Mouse (Mus musculus) sigmoid colon, adult 10 weeks (tissue): ENCODE measurements around the gene Gm11568. TPM values are rescaled to one million over a fixed set of nuclear protein-coding genes. Genes with fewer than 3 reads are reported as not detected.

Source experiments
- polyA plus RNA-seq: library from polyadenylated mRNA; stranded (reverse); fragments of 350-450 nt; fragmentation: Illumina TruSeq; extraction: RNeasy Lipid Tissue Mini Kit (QIAGEN cat#74804); gene quantifications from one replicate; pipeline ENCODE4 v1.2.3, GENCODE M21; 2014; ENCODE audit warnings: low read depth, low replicate concordance

Gene Gm11568
- polyA plus RNA-seq = not detected

GRCm38 (mm10) chr11:99857617-99858016 is at the start of gene Gm11568:
Gene Gm11568 (plus strand): TSS chr11:99857917.

DNA sequence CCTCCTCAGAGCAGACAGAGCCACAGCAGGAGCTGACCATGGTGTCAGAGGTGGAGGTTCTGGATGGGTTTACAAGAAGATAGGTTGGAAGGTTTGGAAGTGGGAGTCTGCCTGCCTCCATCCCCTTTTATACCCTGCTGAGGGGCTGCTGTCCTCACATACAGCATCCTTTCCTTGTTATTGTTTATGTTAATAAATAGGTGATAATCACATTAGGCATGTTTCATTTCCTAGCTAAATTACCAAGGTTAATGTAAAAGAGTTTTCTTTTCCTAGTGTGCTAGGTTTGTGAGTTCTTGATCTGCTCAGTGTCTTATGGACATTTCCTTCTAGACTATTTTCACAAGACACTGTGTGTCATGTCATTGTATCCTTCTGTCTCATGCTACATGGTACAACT is 47.9 kb upstream of the Gm11568 start, which contains the start of gene Krtap4-13:
TSS of gene Krtap4-13 (minus strand) at position 101 of the 400 bp plus-strand sequence.

GRCm38 (mm10) chr11:99815566-99815965 is 42.2 kb upstream of the Gm11568 start, which contains the start of gene Gm11564:
Gene Gm11564 (minus strand): TSS chr11:99815666.

GRCm38 (mm10) chr11:99837966-99838365 is 19.8 kb upstream of the Gm11568 start, which contains the start of gene 2300003K06Rik:
Gene 2300003K06Rik (minus strand): TSS chr11:99838066.

GRCm38 (mm10) chr11:99851508-99851907 is 6.2 kb upstream of the Gm11568 start, which contains the start of gene Krtap4-16:
Gene Krtap4-16 (minus strand): TSS chr11:99851608.

DNA sequence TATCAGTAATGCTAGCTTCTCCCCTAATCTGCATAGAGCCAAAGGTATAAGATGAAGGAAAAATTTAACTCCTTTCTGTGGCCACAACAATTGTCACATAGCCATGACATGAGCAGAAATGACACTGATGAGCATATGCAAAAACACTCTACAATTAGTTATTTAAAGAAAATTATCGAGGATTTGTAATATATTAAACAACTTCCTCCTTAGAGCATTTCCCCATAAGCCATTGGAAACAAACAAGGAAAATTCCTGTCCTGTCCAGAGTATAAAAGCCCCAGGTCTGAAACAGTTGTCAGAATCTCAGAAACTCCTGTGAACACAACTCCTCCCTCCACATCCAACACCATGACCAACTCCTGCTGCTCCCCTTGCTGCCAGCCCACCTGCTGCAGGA is 6.5 kb downstream of the Gm11568 start, which contains the start of gene Gm11559:
TSS of gene Gm11559 (plus strand) at position 301 of the 400 bp plus-strand sequence.

DNA sequence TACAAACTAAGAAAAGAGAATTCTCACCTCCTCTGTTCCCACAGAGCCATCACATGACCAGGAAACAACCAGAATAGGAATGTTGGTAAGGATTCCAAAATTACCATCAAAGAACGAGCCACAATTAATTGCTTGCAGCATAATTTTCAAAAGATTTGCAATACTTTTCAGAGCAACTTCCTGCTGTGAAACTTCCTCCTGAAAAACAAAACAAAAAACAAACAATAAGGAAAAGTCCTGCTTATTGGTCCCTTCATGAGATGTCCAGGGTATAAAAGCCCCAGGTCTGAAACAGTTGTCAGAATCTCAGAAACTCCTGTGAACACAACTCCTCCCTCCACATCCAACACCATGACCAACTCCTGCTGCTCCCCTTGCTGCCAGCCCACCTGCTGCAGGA is 15.4 kb downstream of the Gm11568 start, which contains the start of gene Krtap9-1:
TSS of gene Krtap9-1 (plus strand) at position 301 of the 400 bp plus-strand sequence.

DNA sequence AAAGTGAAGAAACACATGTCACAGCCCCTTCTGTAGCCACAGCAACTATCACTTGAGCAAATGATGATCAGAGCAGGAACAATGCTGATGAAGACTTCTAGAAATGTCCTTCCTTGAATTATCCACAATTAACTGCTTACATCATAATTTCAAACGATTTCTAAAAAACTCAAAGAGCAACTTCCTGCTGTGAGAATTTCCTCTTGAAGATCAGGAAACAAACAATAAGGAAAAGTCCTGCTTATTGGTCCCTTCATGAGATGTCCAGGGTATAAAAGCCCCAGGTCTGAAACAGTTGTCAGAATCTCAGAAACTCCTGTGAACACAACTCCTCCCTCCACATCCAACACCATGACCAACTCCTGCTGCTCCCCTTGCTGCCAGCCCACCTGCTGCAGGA is 21.2 kb downstream of the Gm11568 start, which contains the start of gene Gm11567:
TSS of gene Gm11567 (plus strand) at position 301 of the 400 bp plus-strand sequence.

DNA sequence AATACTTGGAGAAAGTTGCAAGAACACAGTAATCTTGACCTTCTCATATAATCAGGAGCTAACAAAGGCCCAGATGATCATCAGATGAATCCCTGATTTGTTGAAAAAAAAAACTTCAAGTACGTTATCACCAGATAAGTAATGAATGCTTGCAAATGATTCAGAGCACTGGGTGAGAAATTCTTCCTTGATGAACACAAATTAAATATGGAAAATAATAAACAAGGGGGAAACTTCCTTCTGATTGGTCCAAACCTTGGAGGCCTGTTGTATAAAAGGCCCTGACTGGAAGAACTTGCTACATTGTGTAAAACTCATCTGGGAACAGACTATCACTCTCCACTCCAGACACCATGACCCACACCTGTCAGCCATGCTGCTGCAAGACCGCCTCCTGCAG is 49.9 kb downstream of the Gm11568 start, which contains the start of gene Krtap31-1:
TSS of gene Krtap31-1 (plus strand) at position 301 of the 400 bp plus-strand sequence.

Other genes with a start within 250 kb of the Gm11568 start
- gene Gm11937, start 247.7 kb upstream of the Gm11568 start, polyA plus RNA-seq = not detected
- gene Krtap2-4, start 243.1 kb upstream of the Gm11568 start, polyA plus RNA-seq = not detected
- gene Gm11562, start 237.5 kb upstream of the Gm11568 start, polyA plus RNA-seq = not detected
- gene Krtap4-1, start 229.7 kb upstream of the Gm11568 start, polyA plus RNA-seq = not detected
- gene Krtap4-2, start 222.8 kb upstream of the Gm11568 start, polyA plus RNA-seq = not detected
- not detected for gene Krtap4-7, start 213.8 kb upstream of the Gm11568 start, polyA plus RNA-seq
- gene Gm11555, start 207.7 kb upstream of the Gm11568 start, polyA plus RNA-seq = not detected
- not detected for gene Gm11563, start 199.0 kb upstream of the Gm11568 start, polyA plus RNA-seq
- gene Krtap4-6, start 192.0 kb upstream of the Gm11568 start, polyA plus RNA-seq = not detected
- gene Gm14190, start 167.2 kb upstream of the Gm11568 start, polyA plus RNA-seq = not detected
- gene Gm14180, start 123.6 kb upstream of the Gm11568 start, polyA plus RNA-seq = not detected
- not detected for gene Gm11595, start 85.0 kb upstream of the Gm11568 start, polyA plus RNA-seq
- gene Krtap4-8, start 77.2 kb upstream of the Gm11568 start, polyA plus RNA-seq = not detected
- not detected for gene Krtap4-9, start 72.7 kb upstream of the Gm11568 start, polyA plus RNA-seq
- gene Gm11596, start 64.5 kb upstream of the Gm11568 start, polyA plus RNA-seq = not detected
- not detected for gene Gm11569, start 59.0 kb upstream of the Gm11568 start, polyA plus RNA-seq
- not detected for gene Gm11554, start 53.5 kb upstream of the Gm11568 start, polyA plus RNA-seq
- gene Krtap4-13, start 48.0 kb upstream of the Gm11568 start, polyA plus RNA-seq = not detected
- not detected for gene Gm11564, start 42.3 kb upstream of the Gm11568 start, polyA plus RNA-seq
- not detected for gene 2300003K06Rik, start 19.9 kb upstream of the Gm11568 start, polyA plus RNA-seq
- gene Krtap4-16, start 6.3 kb upstream of the Gm11568 start, polyA plus RNA-seq = not detected
- not detected for gene Gm11559, start 6.6 kb downstream of the Gm11568 start, polyA plus RNA-seq
- not detected for gene Krtap9-1, start 15.5 kb downstream of the Gm11568 start, polyA plus RNA-seq
- not detected for gene Gm11567, start 21.3 kb downstream of the Gm11568 start, polyA plus RNA-seq
- not detected for gene Krtap31-1, start 50.0 kb downstream of the Gm11568 start, polyA plus RNA-seq
- not detected for gene Gm11565, start 56.8 kb downstream of the Gm11568 start, polyA plus RNA-seq
- not detected for gene Krtap31-2, start 78.4 kb downstream of the Gm11568 start, polyA plus RNA-seq
- gene Krtap9-5, start 90.6 kb downstream of the Gm11568 start, polyA plus RNA-seq = not detected
- not detected for gene Krtap29-1, start 121.1 kb downstream of the Gm11568 start, polyA plus RNA-seq
- gene Krtap16-1, start 128.7 kb downstream of the Gm11568 start, polyA plus RNA-seq = not detected
- not detected for gene Krtap17-1, start 136.1 kb downstream of the Gm11568 start, polyA plus RNA-seq
- not detected for gene Krt33a, start 158.3 kb downstream of the Gm11568 start, polyA plus RNA-seq
- not detected for gene Krt33b, start 172.0 kb downstream of the Gm11568 start, polyA plus RNA-seq
- gene Krt34, start 183.6 kb downstream of the Gm11568 start, polyA plus RNA-seq = not detected
- not detected for gene Krt31, start 192.6 kb downstream of the Gm11568 start, polyA plus RNA-seq
- not detected for gene Krt32, start 230.3 kb downstream of the Gm11568 start, polyA plus RNA-seq
- not detected for gene Krt35, start 238.3 kb downstream of the Gm11568 start, polyA plus RNA-seq
- not detected for gene Krt36, start 247.7 kb downstream of the Gm11568 start, polyA plus RNA-seq